Mouse (Mus musculus): ENCODE data around the gene 1700029I15Rik. TPM values are rescaled to one million over a fixed set of nuclear protein-coding genes. Genes with fewer than 3 reads are reported as not detected.

The 1700029I15Rik gene
- under 1 TPM; 0.81 to 0.99 TPM for total RNA-seq (2021)
- long read RNA-seq, experiment 1 = 0 reads
- long read RNA-seq, experiment 2 = 0 reads

- intact Hi-C loops (cut with DNase I) = no loop called here
- no peak for DNase-seq
Observed at GRCm38 (mm10) chr2:92381901-92382588, at the start of gene 1700029I15Rik. Gene 1700029I15Rik (plus strand): TSS chr2:92382538.

- intact Hi-C loops (cut with DNase I) = no loop called here
- no peak for DNase-seq
Observed at GRCm38 (mm10) chr2:92342418-92342817, 39.9 kb upstream of the 1700029I15Rik start.

- no peak for DNase-seq
- intact Hi-C loops (cut with DNase I) = no loop called here
Observed at GRCm38 (mm10) chr2:92347191-92347590, 35.1 kb upstream of the 1700029I15Rik start.

- DNase-seq = no peak
- intact Hi-C loops (cut with DNase I) = no loop called here
Observed at GRCm38 (mm10) chr2:92349589-92350425, 32.5 kb upstream of the 1700029I15Rik start.

- intact Hi-C loops (cut with DNase I) = no loop called here
- no peak for DNase-seq
Observed at GRCm38 (mm10) chr2:92350686-92351085, 31.7 kb upstream of the 1700029I15Rik start.

GRCm38 (mm10) chr2:92353402-92353801 is 28.9 kb upstream of the 1700029I15Rik start:
- DNase-seq = no peak
- intact Hi-C loops (cut with DNase I) = no loop called here

- intact Hi-C loops (cut with DNase I) = no loop called here
- no peak for DNase-seq
Observed at GRCm38 (mm10) chr2:92354224-92354623, 28.1 kb upstream of the 1700029I15Rik start.

- intact Hi-C loops (cut with DNase I) = no loop called here
- DNase-seq = no peak
Observed at GRCm38 (mm10) chr2:92359301-92359700, 23.0 kb upstream of the 1700029I15Rik start.

- DNase-seq = no peak
- intact Hi-C loops (cut with DNase I) = no loop called here
Observed at GRCm38 (mm10) chr2:92360186-92360823, 22.0 kb upstream of the 1700029I15Rik start.

- intact Hi-C loops (cut with DNase I) = no loop called here
- DNase-seq = no peak
Observed at GRCm38 (mm10) chr2:92360893-92361292, 21.4 kb upstream of the 1700029I15Rik start.

- intact Hi-C loops (cut with DNase I) = no loop called here
- no peak for DNase-seq
Observed at GRCm38 (mm10) chr2:92361795-92362194, 20.5 kb upstream of the 1700029I15Rik start.

GRCm38 (mm10) chr2:92362571-92363228 is 19.6 kb upstream of the 1700029I15Rik start:
- intact Hi-C loops (cut with DNase I) = no loop called here
- peak in 1 of 2 experiments; percentile 6 for DNase-seq

- intact Hi-C loops (cut with DNase I) = no loop called here
- DNase-seq = no peak
Observed at GRCm38 (mm10) chr2:92364086-92364485, 18.3 kb upstream of the 1700029I15Rik start.

GRCm38 (mm10) chr2:92365568-92365967 is 16.8 kb upstream of the 1700029I15Rik start:
- intact Hi-C loops (cut with DNase I) = no loop called here

GRCm38 (mm10) chr2:92367383-92368029 is 14.8 kb upstream of the 1700029I15Rik start:
- intact Hi-C loops (cut with DNase I) = no loop called here
- no peak for DNase-seq

More at GRCm38 (mm10) chr2:92365568-92365967, 16.8 kb upstream of the 1700029I15Rik start:
- DNase-seq = no peak

- DNase-seq = no peak
- intact Hi-C loops (cut with DNase I) = no loop called here
Observed at GRCm38 (mm10) chr2:92370375-92370774, 12.0 kb upstream of the 1700029I15Rik start.

GRCm38 (mm10) chr2:92370821-92371805 is 11.2 kb upstream of the 1700029I15Rik start:
- DNase-seq = no peak
- intact Hi-C loops (cut with DNase I) = no loop called here

GRCm38 (mm10) chr2:92371971-92372690 is 10.2 kb upstream of the 1700029I15Rik start:
- no peak for DNase-seq
- intact Hi-C loops (cut with DNase I) = no loop called here

Data from gastrocnemius, postnatal 36 days (tissue).